Mouse (Mus musculus): ENCODE results near the gene Tnfrsf26.

DNA sequence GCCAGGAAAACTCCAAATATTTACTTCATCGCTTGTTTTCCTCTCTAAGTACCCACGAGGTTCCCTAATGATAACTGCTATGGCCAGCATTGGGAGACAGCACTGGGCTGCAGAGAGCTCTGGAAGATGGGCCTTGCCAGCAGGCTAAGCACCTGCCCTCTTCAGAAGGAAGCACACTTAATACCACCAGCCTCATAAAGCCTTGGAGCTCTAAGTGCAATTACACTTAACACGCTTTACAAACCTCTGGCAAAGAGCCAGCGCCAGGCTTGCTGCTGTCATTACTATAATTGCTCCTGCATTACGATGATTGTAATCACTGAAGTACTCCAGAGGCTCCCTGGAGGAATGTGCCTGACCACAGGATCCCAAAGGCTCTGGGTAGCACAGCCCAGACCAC, 33.7 kb downstream of the Tnfrsf26 start:
- TF ChIP-seq CTCF (IDR thresholded peaks at IDR 0.05; ENCODE audit: extremely low read depth, insufficient read depth, low read length): no peak
- TF ChIP-seq POLR2A (IDR thresholded peaks at IDR 0.05; ENCODE audit: extremely low read depth, insufficient read depth, low read length): no peak
